Comparison of ENCODE assay signal across 8 mouse cellular contexts in genomic region chr6:30460750-30461446, GRCm38 (mm10). TPM values are rescaled to one million over a fixed set of nuclear protein-coding genes. Genes with fewer than 3 reads are reported as not detected.
DNase-seq lines count a peak whose midpoint lies in the region; ATAC-seq lines count a peak whose summit lies in the region.

No protein-coding gene starts in this region.

- H3K4me1 ChIP-seq in embryonic facial prominence, embryonic 14.5 days (ENCODE audit: control insufficient read depth, insufficient read depth, low read length): peaks cover 31% of the 10 kb centered on the region
- peaks cover 46% of the 10 kb centered on the region for H3K4me1 ChIP-seq in liver, embryonic 12.5 days
- H3K4me1 ChIP-seq in neural tube, embryonic 15.5 days: peaks cover 40% of the 10 kb centered on the region

- no peaks in the 10 kb centered on the region for H3K9me3 ChIP-seq in embryonic facial prominence, embryonic 14.5 days (ENCODE audit: control insufficient read depth, low read length)
- no peaks in the 10 kb centered on the region for H3K9me3 ChIP-seq in liver, embryonic 12.5 days (replicated peaks)
- H3K9me3 ChIP-seq in neural tube, embryonic 15.5 days (replicated peaks): no peaks in the 10 kb centered on the region

- H3K9ac ChIP-seq in embryonic facial prominence, embryonic 14.5 days (ENCODE audit: low read depth, low read length): peak overlapping the region; percentile 73
- 0 out of 2 replicates have a peak overlapping the region, but pooled peaks have one; percentile 17 for H3K9ac ChIP-seq in liver, embryonic 12.5 days
- H3K9ac ChIP-seq in neural tube, embryonic 15.5 days (replicated peaks): peak overlapping the region; percentile 31; the same call in 1 of the 2 replicates

- peak; percentile 34 to 70 for DNase-seq in adrenal gland, adult (ENCODE audit: inconsistent age in 2 of 2, low spot score in 1 of 2)
- no peak for DNase-seq in adrenal gland, postnatal 4 days (ENCODE audit: low spot score in 2 of 2)
- peak; percentile 96 for DNase-seq in embryonic facial prominence, embryonic 14.5 days (ENCODE audit: low spot score)
- peak; percentile 15 to 23 for DNase-seq in heart, postnatal 36 days
- peak; percentile 80 to 90 for DNase-seq in kidney, postnatal 4 days
- DNase-seq in adipocyte (ENCODE audit: low spot score): no peak

- WGBS in embryonic facial prominence, embryonic 14.5 days: 17% methylated on average over 17 of the region's 19 CpGs
- WGBS in liver, embryonic 12.5 days (ENCODE audit: insufficient replicate concordance): 38% methylated on average over 18 of the region's 19 CpGs
- 16% methylated on average over 19 of the region's 19 CpGs for WGBS in neural tube, embryonic 15.5 days

- peak overlapping the region; percentile 72 for H3K4me2 ChIP-seq in embryonic facial prominence, embryonic 14.5 days (ENCODE audit: low read depth, low read length)
- H3K4me2 ChIP-seq in liver, embryonic 12.5 days: peak overlapping the region; percentile 91
- H3K4me2 ChIP-seq in neural tube, embryonic 15.5 days: peak overlapping the region; percentile 66

- no peaks in the 10 kb centered on the region for H3K27me3 ChIP-seq in embryonic facial prominence, embryonic 14.5 days (replicated peaks; ENCODE audit: control insufficient read depth, insufficient read depth, low read length)
- peaks cover 42% of the 10 kb centered on the region for H3K27me3 ChIP-seq in liver, embryonic 12.5 days (replicated peaks)
- H3K27me3 ChIP-seq in neural tube, embryonic 15.5 days (replicated peaks): no peaks in the 10 kb centered on the region

- H3K36me3 ChIP-seq in embryonic facial prominence, embryonic 14.5 days (ENCODE audit: control insufficient read depth, insufficient read depth, low read length): no peaks in the 10 kb centered on the region
- H3K36me3 ChIP-seq in liver, embryonic 12.5 days: no peaks in the 10 kb centered on the region
- no peaks in the 10 kb centered on the region for H3K36me3 ChIP-seq in neural tube, embryonic 15.5 days

- peak; percentile 92 for ATAC-seq in embryonic facial prominence, embryonic 14.5 days (ENCODE audit: low read depth)
- ATAC-seq in liver, embryonic 12.5 days: peak; percentile 67
- peak; percentile 94 for ATAC-seq in neural tube, embryonic 15.5 days (ENCODE audit: low FRiP score)

- H3K4me3 ChIP-seq in embryonic facial prominence, embryonic 14.5 days (ENCODE audit: low read depth, low read length): no peak overlapping the region
- no peak overlapping the region for H3K4me3 ChIP-seq in liver, embryonic 12.5 days
- H3K4me3 ChIP-seq in neural tube, embryonic 15.5 days (replicated peaks): no peak overlapping the region

- intact Hi-C loops in heart, postnatal 36 days (cut with DNase I): loop anchor here (1.0 to 5.0 kb wide), 2 partner anchors 58 to 521 kb away; no protein-coding TSS in a partner anchor

- peak overlapping the region; percentile 96 for H3K27ac ChIP-seq in embryonic facial prominence, embryonic 14.5 days (replicated peaks; ENCODE audit: low read depth, low read length)
- peak overlapping the region; percentile 74 for H3K27ac ChIP-seq in liver, embryonic 12.5 days
- H3K27ac ChIP-seq in neural tube, embryonic 15.5 days (replicated peaks): peak overlapping the region; percentile 94

RNA-seq across cellular contexts. Expression of gene Tmem209, which starts 48.7 kb away (rescaled TPM):
- total RNA-seq in adrenal gland, postnatal 4 days (2021): 10 to 100 TPM; 36.1 to 36.9 TPM
- polyA plus RNA-seq in embryonic facial prominence, embryonic 14.5 days (2014; fragmentation: Nextera tagmentation; extraction: Ambion mirVana): 31.0 and 36.9 TPM in 2 replicates
- total RNA-seq in heart, postnatal 36 days (2021): 1 to 10 TPM; 8.3 to 8.4 TPM
- 29.2 and 30.9 TPM in 2 replicates for polyA plus RNA-seq in liver, embryonic 12.5 days (2016; fragmentation: Nextera tagmentation; extraction: Ambion mirVana)
- polyA plus RNA-seq in neural tube, embryonic 15.5 days (2015; fragmentation: Nextera tagmentation; extraction: Ambion mirVana): 21.1 and 29.6 TPM in 2 replicates

RNA-seq across cellular contexts. Expression of gene Ssmem1, which starts 48.8 kb away (rescaled TPM):
- total RNA-seq in adrenal gland, postnatal 4 days (2021): under 1 TPM; 0.45 to 0.59 TPM
- 0.51 TPM in 1 of 2 replicates, not detected in the other for polyA plus RNA-seq in embryonic facial prominence, embryonic 14.5 days (2014; fragmentation: Nextera tagmentation; extraction: Ambion mirVana)
- under 1 TPM; 0.22 to 0.31 TPM for total RNA-seq in heart, postnatal 36 days (2021)
- polyA plus RNA-seq in liver, embryonic 12.5 days (2016; fragmentation: Nextera tagmentation; extraction: Ambion mirVana): 0.14 and 0.23 TPM in 2 replicates
- polyA plus RNA-seq in neural tube, embryonic 15.5 days (2015; fragmentation: Nextera tagmentation; extraction: Ambion mirVana): not detected in 2 replicates

RNA-seq across cellular contexts. Expression of gene Klhdc10, which starts 59.2 kb away (rescaled TPM):
- total RNA-seq in adrenal gland, postnatal 4 days (2021): 10 to 100 TPM; 97.5 to 98.1 TPM
- 43.7 and 44.7 TPM in 2 replicates for polyA plus RNA-seq in embryonic facial prominence, embryonic 14.5 days (2014; fragmentation: Nextera tagmentation; extraction: Ambion mirVana)
- total RNA-seq in heart, postnatal 36 days (2021): 10 to 100 TPM; 50.6 to 55.2 TPM
- 18.8 and 20.1 TPM in 2 replicates for polyA plus RNA-seq in liver, embryonic 12.5 days (2016; fragmentation: Nextera tagmentation; extraction: Ambion mirVana)
- 27.6 and 29.4 TPM in 2 replicates for polyA plus RNA-seq in neural tube, embryonic 15.5 days (2015; fragmentation: Nextera tagmentation; extraction: Ambion mirVana)

Comparison
In these comparisons a context has a peak if more than half of its experiments do, and no peak if none do; other contexts are left out.
1. DNase-seq: peak in adrenal gland, adult (2 of 2), embryonic facial prominence, embryonic 14.5 days (single experiment), heart, postnatal 36 days (2 of 2) and kidney, postnatal 4 days (2 of 2); none in adrenal gland, postnatal 4 days (0 of 2) and adipocyte (single experiment).
2. H3K9ac ChIP-seq: peak in every context shown above with its lines; median percentile 73 in embryonic facial prominence, embryonic 14.5 days; 31 in neural tube, embryonic 15.5 days; 17 in liver, embryonic 12.5 days.
3. Peak in every context shown above with its lines, with median percentiles within 50 percentile points of each other: ATAC-seq, H3K27ac ChIP-seq and H3K4me2 ChIP-seq.